Mouse (Mus musculus) ES-E14 (cell line): ENCODE measurements at regions not wholly inside any gene's neighbourhood (a gene's known extent, or its start where the extent isn't known, plus 50 kb on each side); places are given as distances from the start of the nearest gene placed in this dataset.

Experiments used
- CHD2 ChIP-seq: IDR thresholded peaks from 2 replicates; pipeline ENCODE4 v1.6.1; 2014; ENCODE audit warnings: mild to moderate bottlenecking, low read depth, low read length, inconsistent platforms
- HCFC1 ChIP-seq: IDR thresholded peaks from 2 replicates; pipeline ENCODE4 v1.6.1; 2012; ENCODE audit warnings: low read length, inconsistent platforms, borderline replicate concordance; ENCODE audit not compliant: insufficient read depth
- MAFK ChIP-seq: IDR thresholded peaks from 2 replicates; pipeline ENCODE4 v1.6.1; 2014; ENCODE audit warnings: mild to moderate bottlenecking, low read depth, low read length, inconsistent platforms; ENCODE audit not compliant: insufficient read depth
- ZC3H11A ChIP-seq: IDR thresholded peaks from 2 replicates; pipeline ENCODE4 v1.6.1; 2012; ENCODE audit warnings: low read depth, mild to moderate bottlenecking, inconsistent platforms, low read length, borderline replicate concordance

- no peak for TF ChIP-seq HCFC1
- TF ChIP-seq CHD2: no peak
- TF ChIP-seq ZC3H11A: no peak
- TF ChIP-seq MAFK: no peak
Measured at GRCm38 (mm10) chr3:38105022-38105857, 379.4 kb downstream of the Ankrd50 start.
